Mouse (Mus musculus) cortical plate, adult 2 months (tissue): ENCODE results near the gene Vmn1r202. TPM values are rescaled to one million over a fixed set of nuclear protein-coding genes. Genes with fewer than 3 reads are reported as not detected.
"Not testable (repeated sequence)": the region's sequence is repeated elsewhere in the genome, so short reads cannot be mapped to it uniquely, and the experiment has no call there.

ENCODE experiments used
- H3K27ac ChIP-seq: fragments of 200-500 bp; 2 replicates; pipeline ENCODE4 v1.5.1; 2012; ENCODE audit warnings: low read length, control low read depth, inconsistent platforms; ENCODE audit not compliant: insufficient read depth
- H3K4me1 ChIP-seq: fragments of 200-500 bp; 2 replicates; pipeline ENCODE4 v1.6.1; 2011; ENCODE audit warnings: low read length; ENCODE audit not compliant: control insufficient read depth, insufficient read depth
- H3K4me3 ChIP-seq: fragments of 200-500 bp; 2 replicates; pipeline ENCODE4 v1.5.1; 2011; ENCODE audit warnings: mild to moderate bottlenecking, low read length, control low read depth; ENCODE audit not compliant: insufficient read depth
- CTCF ChIP-seq: fragments of 200-500 bp; IDR thresholded peaks from 2 replicates; pipeline ENCODE4 v1.5.1; 2011; ENCODE audit warnings: mild to moderate bottlenecking, control low read depth, low read length; ENCODE audit not compliant: insufficient read depth; ENCODE audit errors: extremely low read depth
- POLR2A ChIP-seq: fragments of 200-500 bp; IDR thresholded peaks from 2 replicates; pipeline ENCODE4 v1.6.1; 2011; ENCODE audit warnings: mild to moderate bottlenecking, low read length, control low read depth; ENCODE audit not compliant: insufficient read depth; ENCODE audit errors: extremely low read depth
- polyA plus RNA-seq: library from polyadenylated mRNA; depleted of rRNA; stranded (reverse); fragments of >200 nt; gene quantifications from 2 replicates; pipeline ENCODE4 v1.2.3, GENCODE M21; 2012; rRNA removed

Gene Vmn1r202
- polyA plus RNA-seq = not detected in 2 replicates

GRCm38 (mm10) chr13:22505281-22505680, at the start of gene Vmn1r202:
Gene Vmn1r202 (minus strand): TSS chr13:22505381.
- TF ChIP-seq POLR2A (no peak), CTCF (no peak)
- Histone ChIP-seq H3K4me3 (no peak within 1 kb of the TSS), H3K27ac (no peak within 1 kb of the TSS), H3K4me1 (no peaks in the 10 kb centered on the region)

- not testable (repeated sequence) for H3K4me1 ChIP-seq, H3K4me3 ChIP-seq
Measured at GRCm38 (mm10) chr13:22552898-22553297, 47.7 kb upstream of the Vmn1r202 start, which contains the start of gene Vmn1r204. Gene Vmn1r204 (plus strand): TSS chr13:22553198.

DNA sequence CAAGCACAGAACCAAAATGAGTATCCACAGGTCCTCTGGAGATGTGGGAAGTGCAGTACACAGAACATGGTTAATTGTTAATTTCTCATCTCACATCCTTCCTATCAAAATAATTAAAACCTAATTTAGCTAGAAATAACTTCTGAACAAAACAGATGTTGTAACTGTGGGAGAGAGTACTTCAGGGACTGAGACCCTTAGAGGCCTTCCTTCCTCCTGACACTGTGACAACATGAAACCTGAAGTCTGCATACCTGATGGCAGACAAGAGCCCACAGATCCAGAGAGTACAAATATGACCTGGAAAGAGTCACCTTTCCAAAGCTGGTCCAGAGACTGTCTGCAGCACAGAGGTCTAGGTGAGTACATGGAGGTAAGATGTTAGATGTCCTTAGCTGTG, 12.6 kb upstream of the Vmn1r202 start, which contains the start of gene Vmn1r203:
Vmn1r203 (plus strand) TSS at position 301 of the 400 bp plus-strand sequence.
- H3K4me1 ChIP-seq = no peaks in the 10 kb centered on the region
- no peak for TF ChIP-seq POLR2A
- TF ChIP-seq CTCF = no peak
- no peak within 1 kb of the TSS for H3K4me3 ChIP-seq
- no peak within 1 kb of the TSS for H3K27ac ChIP-seq

More at GRCm38 (mm10) chr13:22552898-22553297, 47.7 kb upstream of the Vmn1r202 start, which contains the start of gene Vmn1r204:
- not testable (repeated sequence) for H3K27ac ChIP-seq

DNA sequence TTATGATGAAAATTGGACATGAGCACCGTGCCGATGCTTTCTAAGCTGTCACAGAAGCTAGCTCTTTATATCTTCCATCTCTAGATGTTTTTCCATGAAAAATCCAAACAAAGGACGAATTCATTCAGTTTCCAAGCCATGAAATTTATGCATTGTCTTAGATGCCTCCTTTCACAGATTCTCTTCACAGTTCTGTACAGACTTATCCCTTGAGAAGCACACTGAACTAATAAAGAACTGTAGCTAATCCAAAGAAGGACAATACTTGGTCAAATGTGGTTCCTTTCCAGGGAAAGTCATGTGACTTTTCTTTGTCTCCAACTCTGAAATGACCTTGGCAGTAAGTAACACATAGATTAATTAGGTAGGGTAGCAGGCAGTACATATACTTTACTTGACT, 2.8 kb downstream of the Vmn1r202 start:
- no peaks in the 10 kb centered on the region for H3K4me1 ChIP-seq
- no peak for TF ChIP-seq POLR2A
- no peak for TF ChIP-seq CTCF
- H3K4me3 ChIP-seq = no peak overlapping the region
- no peak overlapping the region for H3K27ac ChIP-seq

DNA sequence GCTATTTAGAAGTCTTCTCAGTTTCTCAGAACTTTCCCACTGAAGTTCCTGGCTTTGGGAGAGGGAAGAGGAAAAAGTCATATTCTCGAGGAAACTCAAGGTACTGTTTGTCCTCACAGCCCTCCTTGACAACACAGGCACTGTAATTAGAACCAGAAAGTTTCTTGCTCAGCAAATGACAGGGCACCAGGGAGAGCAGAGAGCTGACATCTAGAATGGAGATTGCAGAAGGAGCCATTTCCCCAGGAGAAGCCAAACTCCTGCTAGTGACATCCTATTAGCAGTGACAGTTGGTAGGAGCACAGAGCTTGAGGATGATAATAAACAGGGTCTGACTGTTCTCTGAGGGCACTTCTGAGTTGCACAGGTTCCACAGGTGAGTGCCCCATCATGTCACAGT, 33.6 kb downstream of the Vmn1r202 start, which contains the start of gene Vmn1r201:
Vmn1r201 (plus strand) TSS at position 301 of the 400 bp plus-strand sequence.
- TF ChIP-seq POLR2A (no peak), CTCF (no peak)
- Histone ChIP-seq H3K27ac (no peak within 1 kb of the TSS), H3K4me3 (no peak within 1 kb of the TSS), H3K4me1 (no peaks in the 10 kb centered on the region)

GRCm38 (mm10) chr13:22455145-22455544, 50.0 kb downstream of the Vmn1r202 start:
- no peak overlapping the region for H3K27ac ChIP-seq
- H3K4me3 ChIP-seq = no peak overlapping the region
- no peaks in the 10 kb centered on the region for H3K4me1 ChIP-seq
- TF ChIP-seq POLR2A (no peak), CTCF (no peak)

Other genes with a start within 250 kb of the Vmn1r202 start
- not detected in 2 replicates for gene Vmn1r195, start 234.9 kb downstream of the Vmn1r202 start, polyA plus RNA-seq
- not detected in 2 replicates for gene Vmn1r196, start 215.5 kb downstream of the Vmn1r202 start, polyA plus RNA-seq
- gene Vmn1r197, start 180.8 kb downstream of the Vmn1r202 start, polyA plus RNA-seq = not detected in 2 replicates
- not detected in 2 replicates for gene Vmn1r198, start 155.0 kb downstream of the Vmn1r202 start, polyA plus RNA-seq
- not detected in 2 replicates for gene Vmn1r199, start 125.6 kb downstream of the Vmn1r202 start, polyA plus RNA-seq
- gene Vmn1r200, start 115.0 kb downstream of the Vmn1r202 start, polyA plus RNA-seq = not detected in 2 replicates
- gene Vmn1r201, start 33.5 kb downstream of the Vmn1r202 start, polyA plus RNA-seq = not detected in 2 replicates
- gene Vmn1r203, start 12.7 kb upstream of the Vmn1r202 start, polyA plus RNA-seq = not detected in 2 replicates
- gene Vmn1r204, start 47.8 kb upstream of the Vmn1r202 start, polyA plus RNA-seq = not detected in 2 replicates
- gene Vmn1r205, start 87.6 kb upstream of the Vmn1r202 start, polyA plus RNA-seq = not detected in 2 replicates
- 0.19 TPM in 1 of 2 replicates, not detected in the other for gene Vmn1r206, start 118.9 kb upstream of the Vmn1r202 start, polyA plus RNA-seq
- 0.02 TPM in 1 of 2 replicates, not detected in the other for gene Vmn1r207-ps, start 224.2 kb upstream of the Vmn1r202 start, polyA plus RNA-seq